In the genomic region with DNA sequence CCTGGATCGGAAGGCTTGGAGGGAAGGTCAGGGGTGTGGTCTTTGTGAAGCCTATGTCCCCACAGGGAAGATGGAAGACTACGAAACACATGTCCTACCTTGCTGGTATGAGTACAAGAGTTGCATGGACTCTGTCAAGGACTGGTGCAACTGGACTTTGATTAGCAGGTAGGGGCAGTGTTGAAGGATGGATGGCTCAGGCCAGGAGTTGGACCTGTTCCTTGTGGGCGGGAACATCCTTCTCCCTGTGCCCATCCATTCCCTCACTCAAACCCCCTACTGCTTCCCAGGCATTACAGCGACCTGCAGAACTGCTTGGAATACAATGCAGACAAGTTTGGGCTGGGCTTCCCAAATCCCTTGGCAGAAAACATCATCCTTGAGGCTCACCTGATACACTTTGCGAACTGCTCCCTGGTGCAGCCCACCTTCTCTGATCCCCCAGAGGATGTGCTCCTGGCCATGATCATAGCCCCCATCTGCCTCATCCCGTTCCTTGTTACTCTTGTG, we compare ENCODE assay signal across 8 mouse cellular contexts. TPM values are rescaled to one million over a fixed set of nuclear protein-coding genes. Genes with fewer than 3 reads are reported as not detected.
A peak's percentile ranks its signal among the peaks of the same experiment; 100 is the strongest.
DNase-seq lines count a peak whose midpoint lies in the region; ATAC-seq and TF ChIP-seq lines count a peak whose summit lies in the region.

No protein-coding gene starts in this region.

- no peak for TF ChIP-seq CTCF in left cerebral cortex, adult 2 months (IDR thresholded peaks at IDR 0.05)
- TF ChIP-seq CTCF in kidney, postnatal 0 days (IDR thresholded peaks at IDR 0.05; ENCODE audit: low read depth) = no peak

- WGBS in hindbrain, embryonic 10.5 days = 86% methylated on average over 6 of the region's 6 CpGs
- WGBS in kidney, postnatal 0 days = 77% methylated on average over 6 of the region's 6 CpGs
- 85% methylated on average over 6 of the region's 6 CpGs for WGBS in neural tube, embryonic 13.5 days

- DNase-seq in left cerebral cortex, adult 2 months (ENCODE audit: extremely low spot score in 1 of 2, low spot score in 2 of 2) = no peak
- DNase-seq in left cerebral cortex, postnatal 14 days (ENCODE audit: low spot score in 2 of 2) = no peak
- DNase-seq in hindbrain, embryonic 10.5 days (ENCODE audit: low spot score) = no peak
- DNase-seq in kidney, postnatal 0 days (ENCODE audit: low spot score) = no peak
- DNase-seq in adrenal gland, adult 18-20 months (ENCODE audit: low spot score in 2 of 2) = no peak
- no peak for DNase-seq in retina, postnatal 1 day
- no peak for DNase-seq in cerebellum, adult 9-11 months

- intact Hi-C loops in left cerebral cortex, adult 2 months (cut with DNase I) = loop anchor here (1.0 kb wide), 2 partner anchors 19 to 35 kb away; no protein-coding TSS in a partner anchor
- intact Hi-C loops in left cerebral cortex, postnatal 14 days (cut with DNase I) = loop anchor here (1.0 kb wide), 1 partner anchor 35 kb away; no protein-coding TSS in a partner anchor

- no peak for ATAC-seq in kidney, postnatal 0 days (replicated peaks; ENCODE audit: low FRiP score, low read depth)
- no peak for ATAC-seq in neural tube, embryonic 13.5 days (ENCODE audit: low read depth)

- H3K27me3 ChIP-seq in hindbrain, embryonic 10.5 days (ENCODE audit: insufficient read depth, poor library complexity, severe bottlenecking) = peaks cover 49% of the 10 kb centered on the region
- no peaks in the 10 kb centered on the region for H3K27me3 ChIP-seq in kidney, postnatal 0 days (ENCODE audit: insufficient read depth, low read length)
- H3K27me3 ChIP-seq in neural tube, embryonic 13.5 days = peaks cover 55% of the 10 kb centered on the region

- H3K36me3 ChIP-seq in hindbrain, embryonic 10.5 days = no peaks in the 10 kb centered on the region
- H3K36me3 ChIP-seq in kidney, postnatal 0 days (ENCODE audit: insufficient read depth, low read length) = no peaks in the 10 kb centered on the region
- no peaks in the 10 kb centered on the region for H3K36me3 ChIP-seq in neural tube, embryonic 13.5 days

- no peaks in the 10 kb centered on the region for H3K9me3 ChIP-seq in hindbrain, embryonic 10.5 days
- no peaks in the 10 kb centered on the region for H3K9me3 ChIP-seq in kidney, postnatal 0 days (replicated peaks; ENCODE audit: low read length)
- no peaks in the 10 kb centered on the region for H3K9me3 ChIP-seq in neural tube, embryonic 13.5 days

- peak overlapping the region; percentile 71 for H3K9ac ChIP-seq in kidney, postnatal 0 days (ENCODE audit: low read depth, low read length)
- H3K9ac ChIP-seq in neural tube, embryonic 13.5 days = 0 out of 2 replicates have a peak overlapping the region, but pooled peaks have one; percentile 54

- peaks cover 27% of the 10 kb centered on the region for H3K4me1 ChIP-seq in hindbrain, embryonic 10.5 days (replicated peaks)
- peaks cover 16% of the 10 kb centered on the region; the same call in 1 of the 2 replicates for H3K4me1 ChIP-seq in kidney, postnatal 0 days (replicated peaks; ENCODE audit: insufficient read depth, low read length)
- peaks cover 25% of the 10 kb centered on the region for H3K4me1 ChIP-seq in neural tube, embryonic 13.5 days (replicated peaks)

- peak overlapping the region; percentile 74 for H3K4me2 ChIP-seq in kidney, postnatal 0 days (ENCODE audit: low read length)
- peak overlapping the region; percentile 93 for H3K4me2 ChIP-seq in neural tube, embryonic 13.5 days

- peak overlapping the region; percentile 45; the same call in 1 of the 2 replicates for H3K27ac ChIP-seq in left cerebral cortex, adult 2 months
- H3K27ac ChIP-seq in hindbrain, embryonic 10.5 days = peak overlapping the region; percentile 26; the same call in 1 of the 2 replicates
- peak overlapping the region; percentile 87 for H3K27ac ChIP-seq in kidney, postnatal 0 days
- peak overlapping the region; percentile 46 for H3K27ac ChIP-seq in neural tube, embryonic 13.5 days (replicated peaks)

- H3K4me3 ChIP-seq in left cerebral cortex, adult 2 months = peak overlapping the region; percentile 60; the same call in 1 of the 2 replicates
- peak overlapping the region; percentile 70; the same call in 1 of the 2 replicates for H3K4me3 ChIP-seq in hindbrain, embryonic 10.5 days
- peak overlapping the region; percentile 58 for H3K4me3 ChIP-seq in kidney, postnatal 0 days (replicated peaks; ENCODE audit: low read depth, low read length)
- peak overlapping the region; percentile 60 for H3K4me3 ChIP-seq in neural tube, embryonic 13.5 days

RNA-seq across cellular contexts. Expression of gene Ramp2, which starts 1.7 kb away (rescaled TPM):
- total RNA-seq in left cerebral cortex, adult 2 months (2021) = 10 to 100 TPM; 35.7 to 40.8 TPM
- 10 to 100 TPM; 40.4 to 44.7 TPM for total RNA-seq in left cerebral cortex, postnatal 14 days (2021)
- polyA plus RNA-seq in hindbrain, embryonic 10.5 days (2016; fragmentation: Nextera tagmentation; extraction: Ambion mirVana) = 63.9 and 72.3 TPM in 2 replicates
- 242 and 247 TPM in 2 replicates for polyA plus RNA-seq in kidney, postnatal 0 days (2015; fragmentation: Nextera tagmentation; extraction: Ambion mirVana)
- 97.6 and 108 TPM in 2 replicates for polyA plus RNA-seq in neural tube, embryonic 13.5 days (2015; fragmentation: Nextera tagmentation; extraction: Ambion mirVana)
- 10 to 100 TPM; 38.3 to 41.4 TPM for total RNA-seq in adrenal gland, adult 18-20 months (2021)

RNA-seq across cellular contexts. Expression of gene Vps25, which starts 5.9 kb away (rescaled TPM):
- total RNA-seq in left cerebral cortex, adult 2 months (2021) = 10 to 100 TPM; 59.3 to 61.0 TPM
- 10 to 100 TPM; 74.6 to 86.7 TPM for total RNA-seq in left cerebral cortex, postnatal 14 days (2021)
- polyA plus RNA-seq in hindbrain, embryonic 10.5 days (2016; fragmentation: Nextera tagmentation; extraction: Ambion mirVana) = 135 TPM in 2 replicates
- polyA plus RNA-seq in kidney, postnatal 0 days (2015; fragmentation: Nextera tagmentation; extraction: Ambion mirVana) = 179 and 180 TPM in 2 replicates
- polyA plus RNA-seq in neural tube, embryonic 13.5 days (2015; fragmentation: Nextera tagmentation; extraction: Ambion mirVana) = 114 and 117 TPM in 2 replicates
- total RNA-seq in adrenal gland, adult 18-20 months (2021) = 100 to 1,000 TPM in 1 of 2 experiments, 10 to 100 TPM in 1; 89.3 to 113 TPM

RNA-seq across cellular contexts. Expression of gene Wnk4, which starts 12.8 kb away (rescaled TPM):
- 1 to 10 TPM; 4.5 to 8.0 TPM for total RNA-seq in left cerebral cortex, adult 2 months (2021)
- total RNA-seq in left cerebral cortex, postnatal 14 days (2021) = 1 to 10 TPM; 4.7 to 5.7 TPM
- polyA plus RNA-seq in hindbrain, embryonic 10.5 days (2016; fragmentation: Nextera tagmentation; extraction: Ambion mirVana) = 6.7 and 7.6 TPM in 2 replicates
- 47.0 and 48.8 TPM in 2 replicates for polyA plus RNA-seq in kidney, postnatal 0 days (2015; fragmentation: Nextera tagmentation; extraction: Ambion mirVana)
- 5.5 and 6.8 TPM in 2 replicates for polyA plus RNA-seq in neural tube, embryonic 13.5 days (2015; fragmentation: Nextera tagmentation; extraction: Ambion mirVana)
- 1 to 10 TPM; 4.1 to 4.6 TPM for total RNA-seq in adrenal gland, adult 18-20 months (2021)

RNA-seq across cellular contexts. Expression of gene Ezh1, which starts 21.3 kb away (rescaled TPM):
- total RNA-seq in left cerebral cortex, adult 2 months (2021) = 10 to 100 TPM; 56.9 to 62.1 TPM
- total RNA-seq in left cerebral cortex, postnatal 14 days (2021) = 10 to 100 TPM; 32.4 TPM
- 13.1 TPM in 2 replicates for polyA plus RNA-seq in hindbrain, embryonic 10.5 days (2016; fragmentation: Nextera tagmentation; extraction: Ambion mirVana)
- 18.6 and 20.3 TPM in 2 replicates for polyA plus RNA-seq in kidney, postnatal 0 days (2015; fragmentation: Nextera tagmentation; extraction: Ambion mirVana)
- 15.4 and 17.9 TPM in 2 replicates for polyA plus RNA-seq in neural tube, embryonic 13.5 days (2015; fragmentation: Nextera tagmentation; extraction: Ambion mirVana)
- total RNA-seq in adrenal gland, adult 18-20 months (2021) = 10 to 100 TPM; 29.5 to 35.6 TPM

RNA-seq across cellular contexts. Expression of gene Cntd1, which starts 31.2 kb away (rescaled TPM):
- under 1 TPM; 0.44 to 0.81 TPM for total RNA-seq in left cerebral cortex, adult 2 months (2021)
- under 1 TPM; 0.27 to 0.59 TPM for total RNA-seq in left cerebral cortex, postnatal 14 days (2021)
- 0.95 and 1.9 TPM in 2 replicates for polyA plus RNA-seq in hindbrain, embryonic 10.5 days (2016; fragmentation: Nextera tagmentation; extraction: Ambion mirVana)
- 1.5 and 2.0 TPM in 2 replicates for polyA plus RNA-seq in kidney, postnatal 0 days (2015; fragmentation: Nextera tagmentation; extraction: Ambion mirVana)
- 0.89 and 1.0 TPM in 2 replicates for polyA plus RNA-seq in neural tube, embryonic 13.5 days (2015; fragmentation: Nextera tagmentation; extraction: Ambion mirVana)
- total RNA-seq in adrenal gland, adult 18-20 months (2021) = under 1 TPM; 0.33 to 0.99 TPM

Comparison
In these comparisons a context has a peak if more than half of its experiments do, and no peak if none do; other contexts are left out.
1. H3K27ac ChIP-seq: peak in every context shown above with its lines; median percentile 87 in kidney, postnatal 0 days; 46 in neural tube, embryonic 13.5 days; 45 in left cerebral cortex, adult 2 months; 26 in hindbrain, embryonic 10.5 days.